Mouse (Mus musculus) monocyte, adult 59 days (primary cell): ENCODE measurements around the gene Cyp24a1. TPM values are rescaled to one million over a fixed set of nuclear protein-coding genes. Genes with fewer than 3 reads are reported as not detected.

Source experiments
- total RNA-seq, 2 experiments: library from RNA; stranded (reverse); gene quantifications; one replicate each; pipeline ENCODE4 v1.2.4; 2023

Gene Cyp24a1
- not detected for total RNA-seq

GRCm38 (mm10) chr2:170497091-170497566 lies at the start of gene Cyp24a1:
TSS of gene Cyp24a1 (minus strand) at chr2:170497145.

DNA sequence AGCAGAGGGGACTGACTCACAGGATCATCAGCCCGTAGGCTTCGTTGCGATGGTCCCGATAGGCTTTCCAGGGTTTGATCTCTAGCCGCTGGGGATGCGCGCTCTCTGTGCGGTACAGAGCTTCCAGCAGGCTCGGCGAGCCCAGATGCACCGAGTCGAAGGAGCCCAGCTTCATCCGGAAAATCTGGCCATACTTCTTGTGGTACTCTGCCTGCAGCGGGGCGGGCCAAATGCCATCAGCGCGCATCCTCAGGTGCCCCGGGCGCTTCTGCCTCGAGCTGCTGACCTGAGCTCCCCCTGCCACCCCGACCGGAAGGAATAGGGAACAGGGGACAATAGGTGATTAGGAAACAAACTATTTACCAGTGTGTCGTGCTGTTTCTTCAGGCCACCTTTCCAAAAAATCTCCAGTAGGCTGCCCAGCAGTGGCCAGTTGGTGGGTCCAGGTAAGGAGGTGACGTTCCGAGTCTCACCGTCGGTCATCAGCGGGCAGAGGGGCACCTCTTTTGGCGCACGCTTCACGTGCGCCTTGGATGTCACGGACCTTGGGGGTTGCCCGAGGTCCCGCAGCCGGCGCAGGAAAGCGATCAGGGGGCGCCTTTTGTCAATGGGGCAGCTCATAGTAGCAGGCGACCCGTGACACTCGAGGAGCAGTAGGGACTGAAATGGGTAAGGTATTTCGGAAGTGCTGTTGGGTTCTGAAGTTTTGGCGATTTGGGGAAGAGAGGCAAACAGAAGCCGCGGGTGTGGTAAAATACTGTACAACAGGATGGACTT lies 603 bp downstream of the Cyp24a1 start, which contains the start of gene Pfdn4:
Gene Pfdn4 (plus strand): TSS at position 275 of the 777 bp plus-strand sequence.

Other genes with a start within 250 kb of the Cyp24a1 start
- gene Bcas1, start 69.3 kb downstream of the Cyp24a1 start, total RNA-seq: under 1 TPM; 0.37 to 0.64 TPM
- 10 to 100 TPM; 14.1 to 15.1 TPM for gene Pfdn4, start 717 bp downstream of the Cyp24a1 start, total RNA-seq
- not detected for gene 4930470P17Rik, start 104.9 kb upstream of the Cyp24a1 start, total RNA-seq
- gene Dok5, start 234.7 kb upstream of the Cyp24a1 start, total RNA-seq: not detected